Mouse (Mus musculus): Measurements from ENCODE around the gene Gm5134.

DNA sequence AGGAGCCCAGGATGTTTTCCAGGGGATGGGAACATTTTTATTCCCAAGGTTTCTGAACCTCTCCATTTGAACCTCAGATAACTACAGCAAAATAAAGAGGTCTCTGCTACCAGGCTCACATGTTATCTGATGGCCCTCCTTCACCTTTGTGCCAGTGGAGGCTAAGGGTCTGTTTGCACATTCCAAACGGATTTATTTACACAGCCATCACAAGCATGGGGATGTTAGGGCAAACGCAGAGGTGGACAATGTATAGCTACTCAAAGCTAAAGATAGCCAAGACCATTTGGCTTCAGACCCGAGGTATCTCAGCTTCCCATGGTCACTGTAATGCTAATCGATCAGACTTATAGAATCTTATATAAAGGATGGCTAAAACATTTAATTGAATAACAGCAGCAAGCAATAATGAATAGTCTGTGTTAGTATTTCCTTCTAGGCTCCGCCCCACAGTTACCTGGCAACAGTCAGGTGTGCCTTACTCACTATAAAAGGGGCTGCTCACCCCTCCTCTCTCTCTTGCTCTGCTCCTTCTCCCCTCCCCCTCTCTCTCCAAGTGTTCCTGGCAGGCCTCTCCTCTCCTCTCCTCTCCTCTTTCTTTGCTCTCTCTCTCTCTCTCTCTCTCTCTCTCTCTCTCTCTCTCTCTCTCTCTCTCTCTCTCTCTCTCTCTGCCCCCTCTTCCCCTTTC is 93.0 kb downstream of the Gm5134 start:
- TF ChIP-seq CHD2 (IDR thresholded peaks at IDR 0.05; ENCODE audit: low read depth, low read length) = no peak
- no peak for TF ChIP-seq MAFK (IDR thresholded peaks at IDR 0.05; ENCODE audit: insufficient read depth, low read depth, low read length)
- TF ChIP-seq ZNF384 (IDR thresholded peaks at IDR 0.05; ENCODE audit: low read depth, low read length) = no peak
- no peak for TF ChIP-seq ZC3H11A (IDR thresholded peaks at IDR 0.05; ENCODE audit: borderline replicate concordance, low read depth, low read length)
